Mouse (Mus musculus): ENCODE results near the gene Slc37a1.
A peak's percentile ranks its signal among the peaks of the same experiment; 100 is the strongest.

Gene Slc37a1

GRCm38 (mm10) chr17:31286492-31286891 lies at the start of gene Slc37a1:
Gene Slc37a1 (plus strand): TSS chr17:31286792.
- DNase-seq (ENCODE audit: low read depth) = no peak

GRCm38 (mm10) chr17:31238234-31239020 lies 48.2 kb upstream of the Slc37a1 start:
- no peak for DNase-seq (ENCODE audit: low read depth)

- no peak for DNase-seq (ENCODE audit: low read depth)
Observed at GRCm38 (mm10) chr17:31241156-31241555, 45.4 kb upstream of the Slc37a1 start.

- DNase-seq (ENCODE audit: low read depth) = peak; percentile 72
Observed at GRCm38 (mm10) chr17:31242764-31243163, 43.8 kb upstream of the Slc37a1 start.

GRCm38 (mm10) chr17:31245321-31245720 lies 41.3 kb upstream of the Slc37a1 start:
- no peak for DNase-seq (ENCODE audit: low read depth)

GRCm38 (mm10) chr17:31247144-31247543 lies 39.4 kb upstream of the Slc37a1 start:
- no peak for DNase-seq (ENCODE audit: low read depth)

GRCm38 (mm10) chr17:31253951-31254350 lies 32.6 kb upstream of the Slc37a1 start:
- no peak for DNase-seq (ENCODE audit: low read depth)

- peak; percentile 75 for DNase-seq (ENCODE audit: low read depth)
Observed at GRCm38 (mm10) chr17:31254463-31254931, 32.1 kb upstream of the Slc37a1 start.

- DNase-seq (ENCODE audit: low read depth) = no peak
Observed at GRCm38 (mm10) chr17:31257149-31257548, 29.4 kb upstream of the Slc37a1 start.

- DNase-seq (ENCODE audit: low read depth) = no peak
Observed at GRCm38 (mm10) chr17:31257898-31258297, 28.7 kb upstream of the Slc37a1 start.

GRCm38 (mm10) chr17:31258310-31258865 lies 28.2 kb upstream of the Slc37a1 start:
- DNase-seq (ENCODE audit: low read depth) = no peak

GRCm38 (mm10) chr17:31259145-31259544 lies 27.4 kb upstream of the Slc37a1 start:
- DNase-seq (ENCODE audit: low read depth) = no peak

GRCm38 (mm10) chr17:31259825-31260224 lies 26.8 kb upstream of the Slc37a1 start:
- DNase-seq (ENCODE audit: low read depth) = peak; percentile 52

- no peak for DNase-seq (ENCODE audit: low read depth)
Observed at GRCm38 (mm10) chr17:31260430-31260829, 26.2 kb upstream of the Slc37a1 start.

GRCm38 (mm10) chr17:31261352-31261751 lies 25.2 kb upstream of the Slc37a1 start:
- DNase-seq (ENCODE audit: low read depth) = no peak

- DNase-seq (ENCODE audit: low read depth) = no peak
Observed at GRCm38 (mm10) chr17:31262715-31263114, 23.9 kb upstream of the Slc37a1 start.

GRCm38 (mm10) chr17:31263770-31264169 lies 22.8 kb upstream of the Slc37a1 start:
- no peak for DNase-seq (ENCODE audit: low read depth)

GRCm38 (mm10) chr17:31264372-31264771 lies 22.2 kb upstream of the Slc37a1 start:
- no peak for DNase-seq (ENCODE audit: low read depth)

- no peak for DNase-seq (ENCODE audit: low read depth)
Observed at GRCm38 (mm10) chr17:31265171-31265572, 21.4 kb upstream of the Slc37a1 start.

- no peak for DNase-seq (ENCODE audit: low read depth)
Observed at GRCm38 (mm10) chr17:31265831-31266230, 20.8 kb upstream of the Slc37a1 start.

GRCm38 (mm10) chr17:31266321-31266950 lies 20.2 kb upstream of the Slc37a1 start:
- DNase-seq (ENCODE audit: low read depth) = no peak

- no peak for DNase-seq (ENCODE audit: low read depth)
Observed at GRCm38 (mm10) chr17:31267138-31267537, 19.5 kb upstream of the Slc37a1 start.

GRCm38 (mm10) chr17:31267603-31268002 lies 19.0 kb upstream of the Slc37a1 start:
- no peak for DNase-seq (ENCODE audit: low read depth)

Data from induced T-regulatory cell, adult 2 months (primary cell).